Mouse (Mus musculus): Measurements from ENCODE around the gene Wwp2.

DNA sequence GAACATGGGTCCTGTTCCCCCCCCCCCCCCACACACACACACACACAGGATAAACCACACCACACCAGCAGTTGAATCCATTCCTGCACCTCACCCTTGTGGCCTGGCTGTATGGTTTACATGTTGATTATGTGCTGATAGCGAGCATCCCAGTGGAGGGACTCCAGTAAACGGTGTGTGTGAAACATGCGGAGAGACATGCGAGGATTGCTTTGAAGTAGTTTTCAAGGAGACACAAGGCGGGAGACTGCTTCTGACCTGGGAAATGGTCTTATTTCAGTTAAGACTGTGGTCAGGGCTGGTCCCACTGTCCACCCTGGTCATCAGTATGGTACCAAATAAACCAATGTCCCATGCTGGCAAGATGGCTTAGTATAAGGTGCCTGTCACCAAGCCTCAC is 82.6 kb downstream of the Wwp2 start:
- TF ChIP-seq CTCF (IDR thresholded peaks at IDR 0.05; ENCODE audit: control insufficient read depth, insufficient read depth, insufficient replicate concordance, low read depth, low read length): no peak
- TF ChIP-seq POLR2A (IDR thresholded peaks at IDR 0.05; ENCODE audit: control insufficient read depth, low read depth, low read length): no peak
